Mouse (Mus musculus) neural tube, embryonic 11.5 days (tissue): ENCODE results near the gene Frrs1l. TPM values are rescaled to one million over a fixed set of nuclear protein-coding genes. Genes with fewer than 3 reads are reported as not detected.

Experiments
- ATAC-seq: fragments of 200-750 bp; cut with Nextera tagmentation; 2 replicates; pipeline ENCODE4 v1.8.0; 2017; ENCODE audit warnings: moderate number of reproducible peaks, mild to moderate bottlenecking, moderate TSS enrichment, moderate library complexity; ENCODE audit not compliant: insufficient read depth, low FRiP score, low TSS enrichment
- DNase-seq: peaks from one replicate; pipeline ENCODE4 v3.0.0-alpha.2; 2015; ENCODE audit warnings: low spot score
- H3K27ac ChIP-seq: fragments of 300-500 bp; sonication (generic); 2 replicates; pipeline ENCODE4 v1.5.1; 2014; ENCODE audit warnings: low read depth, mild to moderate bottlenecking, low read length
- H3K27me3 ChIP-seq: fragments of 300-500 bp; sonication (generic); 2 replicates; pipeline ENCODE4 v1.6.1; 2014; ENCODE audit warnings: mild to moderate bottlenecking, low read length, mixed read lengths; ENCODE audit not compliant: control insufficient read depth, insufficient read depth
- H3K36me3 ChIP-seq: fragments of 300-500 bp; sonication (generic); 2 replicates; pipeline ENCODE4 v1.6.1; 2014; ENCODE audit warnings: mild to moderate bottlenecking, low read length, moderate library complexity, mixed read lengths; ENCODE audit not compliant: control insufficient read depth, insufficient read depth
- H3K4me1 ChIP-seq: fragments of 300-500 bp; sonication (generic); 2 replicates; pipeline ENCODE4 v1.6.1; 2014; ENCODE audit warnings: low read length, mixed read lengths; ENCODE audit not compliant: control insufficient read depth, insufficient read depth
- H3K4me2 ChIP-seq: fragments of 300-500 bp; sonication (generic); 2 replicates; pipeline ENCODE4 v1.6.1; 2014; ENCODE audit warnings: low read depth, mild to moderate bottlenecking, moderate library complexity
- H3K4me3 ChIP-seq: fragments of 300-500 bp; sonication (generic); 2 replicates; pipeline ENCODE4 v1.5.1; 2014; ENCODE audit warnings: low read depth, low read length
- H3K9ac ChIP-seq: fragments of 300-500 bp; sonication (generic); 2 replicates; pipeline ENCODE4 v1.6.1; 2014; ENCODE audit warnings: mild to moderate bottlenecking, low read length
- H3K9me3 ChIP-seq: fragments of 300-500 bp; sonication (generic); 2 replicates; pipeline ENCODE4 v1.6.1; 2016; ENCODE audit warnings: low read length; ENCODE audit not compliant: control insufficient read depth
- WGBS: fragments of 180-500 bp; shearing (Covaris S2); extraction: QIAGEN DNeasy Blood & Tissue Kit; methylation state at CpG from one replicate; pipeline ENCODE4 v1.1.7; 2014; 5-methylcytosine and 5-hydroxymethylcytosine counted together
- polyA plus RNA-seq: library from polyadenylated mRNA; unstranded; fragments of >200 nt; fragmentation: Nextera tagmentation; extraction: Ambion mirVana; gene quantifications from 2 replicates; pipeline ENCODE4 v1.2.1, GENCODE M21; 2014

Gene Frrs1l
- polyA plus RNA-seq, 1 experiment from 2014 or later: 6.1 TPM

DNA sequence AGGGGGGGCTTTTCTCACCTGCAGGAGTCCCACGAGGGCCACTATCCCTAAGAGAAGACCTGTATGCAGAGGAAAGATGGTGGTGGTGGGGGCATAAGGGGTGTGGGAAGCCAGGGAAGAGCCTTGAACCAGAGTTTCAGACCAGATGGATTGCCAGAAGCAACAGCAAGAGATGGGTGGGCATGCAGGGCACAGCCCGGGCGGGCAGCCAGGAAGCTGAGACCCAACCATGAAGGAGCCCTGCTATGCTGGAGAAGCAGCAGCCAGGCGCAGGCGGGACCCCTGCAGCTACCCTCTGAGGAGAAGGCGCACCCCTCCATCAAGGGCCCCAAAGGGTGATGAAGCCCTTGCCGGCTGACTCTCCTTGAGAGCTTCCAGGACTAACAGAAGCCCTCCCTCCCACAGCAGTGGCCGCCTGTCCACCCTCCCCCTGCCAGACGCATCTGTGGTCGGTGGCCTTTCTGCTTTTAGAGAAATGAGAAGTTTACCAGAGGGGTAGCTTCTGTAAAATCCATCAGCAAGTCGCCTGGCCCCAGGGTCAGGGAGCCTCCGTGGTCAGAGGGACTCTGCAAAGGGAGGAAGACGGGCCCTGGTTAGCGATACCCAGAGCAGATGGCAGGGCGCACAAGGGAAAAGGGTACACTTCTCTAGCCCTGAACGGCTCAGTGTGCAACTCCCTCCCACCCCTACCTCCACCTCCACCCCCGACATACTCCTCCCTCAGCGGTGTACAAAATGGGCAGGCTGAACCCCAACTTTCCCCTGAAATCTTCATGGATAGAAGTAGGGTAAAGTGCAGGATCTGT lies 26.4 kb upstream of the Frrs1l start:
- H3K27me3 ChIP-seq: no peaks in the 10 kb centered on the region
- no peaks in the 10 kb centered on the region for H3K36me3 ChIP-seq
- no peak overlapping the region for H3K9ac ChIP-seq
- no peaks in the 10 kb centered on the region for H3K9me3 ChIP-seq
- 46% methylated on average over 18 of the region's 18 CpGs for WGBS
- H3K4me1 ChIP-seq: no peaks in the 10 kb centered on the region
- H3K4me2 ChIP-seq: no peak overlapping the region
- H3K27ac ChIP-seq: no peak overlapping the region
- DNase-seq: no peak
- no peak for ATAC-seq
- no peak overlapping the region for H3K4me3 ChIP-seq

DNA sequence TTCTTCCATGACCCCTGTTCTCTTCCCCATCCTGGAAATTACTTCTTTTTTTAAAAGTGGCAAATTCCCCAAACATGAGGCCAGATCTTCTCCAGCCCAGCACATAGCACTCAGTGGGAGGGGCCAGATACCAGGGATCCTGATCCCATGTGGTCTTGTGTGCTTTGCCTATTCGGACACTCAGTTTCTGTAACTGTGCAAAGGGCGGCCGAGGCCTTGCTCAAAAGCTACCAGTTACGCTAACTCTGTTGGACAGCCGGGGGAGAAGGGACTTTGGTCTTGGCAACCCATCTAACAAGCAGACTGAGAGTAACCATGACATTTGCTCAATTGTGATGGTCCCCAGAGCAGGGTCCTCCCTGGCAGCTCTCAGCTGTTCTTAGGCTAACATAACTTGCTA lies 24.8 kb upstream of the Frrs1l start:
- no peak overlapping the region for H3K9ac ChIP-seq
- no peak overlapping the region for H3K27ac ChIP-seq
- H3K9me3 ChIP-seq: no peaks in the 10 kb centered on the region
- WGBS: 91% methylated on average over 5 of the region's 5 CpGs
- no peaks in the 10 kb centered on the region for H3K4me1 ChIP-seq
- no peak overlapping the region for H3K4me2 ChIP-seq
- no peak for ATAC-seq
- H3K36me3 ChIP-seq: no peaks in the 10 kb centered on the region
- no peaks in the 10 kb centered on the region for H3K27me3 ChIP-seq
- DNase-seq: no peak
- H3K4me3 ChIP-seq: no peak overlapping the region

DNA sequence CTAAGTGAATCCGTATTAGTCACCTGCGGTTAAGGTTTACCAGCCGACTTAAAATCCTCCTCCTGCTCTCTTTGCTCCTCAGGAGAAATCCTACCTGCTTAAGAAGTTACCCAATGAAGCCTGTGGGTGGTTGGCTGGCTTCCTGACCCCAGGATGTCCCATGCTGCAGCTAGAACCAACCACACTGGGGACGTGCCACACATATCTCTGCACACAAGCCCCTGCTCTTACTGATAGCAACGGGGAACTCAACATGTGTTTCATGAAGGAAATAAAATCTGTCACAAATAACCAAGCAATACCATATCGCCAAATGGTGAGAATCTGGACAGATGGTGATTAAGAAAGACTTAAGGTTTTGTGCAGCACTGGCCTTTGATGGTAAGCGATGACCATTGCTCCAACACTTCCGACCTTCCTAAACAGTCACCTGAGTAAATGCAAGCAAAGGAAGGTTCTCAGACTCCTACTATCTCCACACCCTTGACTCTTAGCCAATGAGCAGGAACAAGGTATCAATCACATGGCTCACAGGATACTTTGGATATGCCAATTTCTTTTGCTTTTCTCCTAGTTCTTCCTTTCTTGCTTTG lies 21.4 kb upstream of the Frrs1l start:
- Histone ChIP-seq H3K4me2 (no peak overlapping the region), H3K27me3 (no peaks in the 10 kb centered on the region), H3K4me1 (no peaks in the 10 kb centered on the region), H3K4me3 (no peak overlapping the region), H3K27ac (no peak overlapping the region), H3K36me3 (no peaks in the 10 kb centered on the region), H3K9ac (no peak overlapping the region), H3K9me3 (no peaks in the 10 kb centered on the region)
- DNase-seq: no peak
- 75% methylated on average over 8 of the region's 8 CpGs for WGBS
- ATAC-seq: no peak

DNA sequence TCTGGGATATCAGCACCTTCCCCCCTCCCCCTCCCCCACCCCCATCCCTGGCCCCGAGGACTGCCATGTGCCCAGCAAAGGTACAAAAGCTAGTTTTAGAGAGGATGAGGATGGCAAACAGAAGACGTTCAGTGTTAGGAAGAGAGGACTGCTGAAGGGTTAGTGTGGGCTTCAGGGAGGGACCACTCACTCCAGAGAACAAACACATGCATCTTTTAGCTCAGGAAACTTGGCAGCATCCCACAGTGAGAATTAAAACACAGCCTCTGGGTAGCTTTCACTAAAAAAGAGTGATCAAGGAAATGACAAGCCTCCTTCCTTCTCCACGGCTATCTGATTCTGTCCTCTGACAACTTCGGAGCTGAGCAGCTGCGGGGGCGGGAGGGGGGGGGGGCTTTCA lies 20.7 kb upstream of the Frrs1l start:
- Histone ChIP-seq H3K9ac (no peak overlapping the region), H3K9me3 (no peaks in the 10 kb centered on the region), H3K4me3 (no peak overlapping the region), H3K4me1 (no peaks in the 10 kb centered on the region), H3K27ac (no peak overlapping the region), H3K36me3 (no peaks in the 10 kb centered on the region), H3K27me3 (no peaks in the 10 kb centered on the region), H3K4me2 (no peak overlapping the region)
- DNase-seq (no peak), ATAC-seq (no peak)
- 29% methylated on average over 6 of the region's 6 CpGs for WGBS

DNA sequence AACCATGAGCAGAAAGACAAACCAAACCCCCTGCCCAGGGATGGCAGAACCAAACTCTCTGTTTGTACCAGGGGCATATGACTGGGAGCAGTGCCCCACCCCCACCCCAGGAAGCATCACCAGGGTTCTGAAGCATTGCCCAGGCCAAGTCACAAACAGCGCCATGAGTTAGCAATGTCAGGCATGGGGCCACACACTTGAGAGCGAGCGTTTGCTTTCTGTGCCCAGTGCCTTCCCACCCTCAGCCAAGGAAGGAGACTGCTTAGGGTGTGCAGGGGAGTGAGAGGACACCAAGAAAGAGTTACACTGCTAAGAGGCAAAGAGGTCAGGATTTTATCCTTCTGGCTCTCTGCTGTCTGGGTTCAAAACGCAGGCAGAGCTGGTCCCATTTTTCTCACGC lies 20.2 kb upstream of the Frrs1l start:
- WGBS: 58% methylated on average over 5 of the region's 5 CpGs
- H3K9ac ChIP-seq: no peak overlapping the region
- H3K4me1 ChIP-seq: no peaks in the 10 kb centered on the region
- no peak for DNase-seq
- H3K27me3 ChIP-seq: no peaks in the 10 kb centered on the region
- no peak overlapping the region for H3K4me3 ChIP-seq
- H3K36me3 ChIP-seq: no peaks in the 10 kb centered on the region
- no peak overlapping the region for H3K27ac ChIP-seq
- H3K9me3 ChIP-seq: no peaks in the 10 kb centered on the region
- no peak for ATAC-seq
- H3K4me2 ChIP-seq: no peak overlapping the region

DNA sequence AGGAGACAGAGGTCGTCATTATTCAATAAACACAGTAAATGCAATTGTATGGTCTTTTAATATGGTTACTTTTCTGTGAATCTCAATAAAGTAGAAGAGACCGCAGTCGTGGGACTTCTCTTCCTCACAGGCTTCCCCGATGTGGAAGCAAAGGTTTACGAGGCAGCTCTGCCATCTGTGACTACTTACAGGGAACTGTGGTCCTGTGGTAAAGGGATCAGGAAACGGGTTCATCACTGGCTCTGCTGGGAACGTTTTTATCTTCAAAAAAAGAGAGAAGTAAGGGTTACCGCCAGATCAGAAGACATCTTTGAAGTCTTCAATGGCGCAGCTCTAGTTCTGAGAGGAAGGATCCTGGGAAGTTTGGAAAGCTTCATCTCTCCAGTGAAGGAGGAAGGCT lies 17.5 kb upstream of the Frrs1l start:
- no peaks in the 10 kb centered on the region for H3K36me3 ChIP-seq
- H3K27ac ChIP-seq: no peak overlapping the region
- DNase-seq (no peak), ATAC-seq (no peak)
- WGBS: 81% methylated on average over 9 of the region's 9 CpGs
- H3K4me3 ChIP-seq: no peak overlapping the region
- H3K4me2 ChIP-seq: no peak overlapping the region
- no peaks in the 10 kb centered on the region for H3K9me3 ChIP-seq
- no peaks in the 10 kb centered on the region for H3K27me3 ChIP-seq
- no peaks in the 10 kb centered on the region for H3K4me1 ChIP-seq
- H3K9ac ChIP-seq: no peak overlapping the region

DNA sequence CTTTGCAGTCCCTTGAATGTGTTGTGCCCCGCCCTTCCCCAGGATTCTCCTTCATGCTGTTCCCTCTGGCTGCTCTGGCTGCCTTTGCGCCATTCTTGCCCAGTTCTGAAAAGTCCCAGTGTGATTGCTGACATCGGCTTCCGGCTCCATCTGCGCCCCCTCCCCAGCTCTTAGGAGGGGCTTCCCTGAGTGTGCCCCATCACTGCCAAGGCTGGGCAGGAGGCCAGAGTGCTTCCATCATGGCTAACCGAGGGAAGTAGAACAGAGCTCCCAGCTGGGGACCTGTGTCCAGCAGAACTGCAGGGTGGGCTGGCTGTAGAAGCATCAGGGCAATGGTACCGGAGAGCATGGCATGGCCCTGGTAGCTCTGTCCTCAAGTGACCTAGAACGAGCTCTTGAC lies 14.8 kb upstream of the Frrs1l start:
- Histone ChIP-seq H3K27me3 (no peaks in the 10 kb centered on the region), H3K9me3 (no peaks in the 10 kb centered on the region), H3K9ac (no peak overlapping the region), H3K4me2 (no peak overlapping the region), H3K4me1 (no peaks in the 10 kb centered on the region), H3K27ac (no peak overlapping the region), H3K4me3 (no peak overlapping the region), H3K36me3 (no peaks in the 10 kb centered on the region)
- DNase-seq (no peak), ATAC-seq (no peak)
- WGBS: 81% methylated on average over 8 of the region's 8 CpGs

DNA sequence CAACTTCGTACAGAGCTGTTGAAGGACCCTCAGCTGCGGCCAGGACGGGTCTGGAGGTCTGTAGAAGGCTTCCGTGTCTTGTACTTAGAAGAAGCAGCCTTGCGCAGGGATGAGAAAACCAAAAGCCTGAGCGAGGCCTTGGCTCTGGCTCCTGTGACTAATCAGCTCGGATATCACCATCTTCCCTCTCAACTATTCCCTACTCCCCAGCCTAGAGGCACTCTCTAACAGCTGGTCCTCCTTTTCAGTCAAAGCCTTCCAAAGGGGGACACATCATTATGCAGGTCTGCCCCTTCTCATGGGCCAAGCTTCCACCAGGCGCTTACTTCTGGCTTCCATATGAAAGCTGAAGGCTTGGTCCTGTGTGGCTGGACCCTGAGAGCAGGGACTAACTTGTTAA lies 13.7 kb upstream of the Frrs1l start:
- no peaks in the 10 kb centered on the region for H3K27me3 ChIP-seq
- H3K4me3 ChIP-seq: no peak overlapping the region

DNA sequence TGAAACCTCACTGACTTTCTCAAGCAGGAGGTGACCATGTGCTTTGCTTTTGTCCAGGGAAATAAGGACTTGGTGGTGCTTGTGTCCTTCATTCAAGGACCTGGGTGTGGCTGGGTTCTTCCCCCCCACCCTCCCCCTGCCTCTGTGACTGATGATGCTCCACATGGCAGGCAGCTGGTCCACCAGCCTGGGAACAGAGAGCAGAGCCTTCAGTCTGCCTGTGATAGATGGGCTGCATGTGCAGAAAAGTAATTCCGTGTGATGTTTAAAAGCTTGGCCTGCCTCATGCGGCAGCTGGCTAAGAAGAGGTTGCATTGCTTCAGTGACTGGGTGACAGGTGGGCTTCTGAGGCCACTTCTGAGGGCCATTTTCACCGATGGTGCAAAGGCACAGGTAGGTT lies 12.6 kb upstream of the Frrs1l start:
- H3K4me3 ChIP-seq: no peak overlapping the region
- no peak overlapping the region for H3K27ac ChIP-seq
- ATAC-seq: no peak
- no peaks in the 10 kb centered on the region for H3K27me3 ChIP-seq
- no peaks in the 10 kb centered on the region for H3K9me3 ChIP-seq
- no peak overlapping the region for H3K4me2 ChIP-seq
- H3K4me1 ChIP-seq: no peaks in the 10 kb centered on the region
- WGBS: 49% methylated on average over 3 of the region's 3 CpGs
- DNase-seq: peak; percentile 55
- H3K9ac ChIP-seq: no peak overlapping the region
- no peaks in the 10 kb centered on the region for H3K36me3 ChIP-seq

More for the DNA sequence above, 13.7 kb upstream of the Frrs1l start:
- Histone ChIP-seq H3K9ac (no peak overlapping the region), H3K36me3 (no peaks in the 10 kb centered on the region), H3K9me3 (no peaks in the 10 kb centered on the region), H3K4me2 (no peak overlapping the region), H3K27ac (no peak overlapping the region), H3K4me1 (no peaks in the 10 kb centered on the region)
- DNase-seq: no peak
- no peak for ATAC-seq
- 85% methylated on average over 8 of the region's 8 CpGs for WGBS
